Mouse (Mus musculus) fat pad, adult 2 months (tissue): ENCODE results near the gene Slc6a6.

Experiments used
- DNase-seq: peaks from one replicate; pipeline ENCODE4 v3.0.0-alpha.2; 2011; ENCODE audit warnings: low read depth, low spot score; ENCODE audit errors: extremely low read depth

The Slc6a6 gene

GRCm38 (mm10) chr6:91762051-91762742, 78.3 kb downstream of the Slc6a6 start:
- no peak for DNase-seq

GRCm38 (mm10) chr6:91767550-91767949, 83.7 kb downstream of the Slc6a6 start:
- DNase-seq, result no peak

- no peak for DNase-seq
Measured at GRCm38 (mm10) chr6:91773951-91774350, 90.1 kb downstream of the Slc6a6 start.

- no peak for DNase-seq
Measured at GRCm38 (mm10) chr6:91776543-91776942, 92.7 kb downstream of the Slc6a6 start.

GRCm38 (mm10) chr6:91779206-91779605, 95.4 kb downstream of the Slc6a6 start:
- DNase-seq, result no peak

GRCm38 (mm10) chr6:91785018-91785417, 101.2 kb downstream of the Slc6a6 start:
- no peak for DNase-seq

- no peak for DNase-seq
Measured at GRCm38 (mm10) chr6:91788311-91788798, 104.5 kb downstream of the Slc6a6 start.

- DNase-seq, result no peak
Measured at GRCm38 (mm10) chr6:91795640-91796039, 111.8 kb downstream of the Slc6a6 start.

GRCm38 (mm10) chr6:91796064-91796463, 112.2 kb downstream of the Slc6a6 start:
- no peak for DNase-seq

- no peak for DNase-seq
Measured at GRCm38 (mm10) chr6:91796736-91797135, 112.9 kb downstream of the Slc6a6 start.

- no peak for DNase-seq
Measured at GRCm38 (mm10) chr6:91798496-91798895, 114.6 kb downstream of the Slc6a6 start.

GRCm38 (mm10) chr6:91804177-91804576, 120.3 kb downstream of the Slc6a6 start:
- DNase-seq, result no peak

- DNase-seq, result no peak
Measured at GRCm38 (mm10) chr6:91807169-91807568, 123.3 kb downstream of the Slc6a6 start.

- no peak for DNase-seq
Measured at GRCm38 (mm10) chr6:91808022-91808421, 124.2 kb downstream of the Slc6a6 start.
